Mouse (Mus musculus) stomach, embryonic 16.5 days (tissue): ENCODE data around the gene Agpat2. TPM values are rescaled to one million over a fixed set of nuclear protein-coding genes. Genes with fewer than 3 reads are reported as not detected.

Source experiments
- ATAC-seq: fragments of 200-750 bp; cut with Nextera tagmentation; 2 replicates; pipeline ENCODE4 v1.8.0; 2017; ENCODE audit warnings: moderate number of reproducible peaks, moderate TSS enrichment; ENCODE audit not compliant: insufficient read depth, low FRiP score
- H3K27ac ChIP-seq: fragments of 300-500 bp; sonication (generic); 2 replicates; pipeline ENCODE4 v1.5.1; 2014; ENCODE audit warnings: low read length
- H3K27me3 ChIP-seq: fragments of 300-500 bp; sonication (generic); 2 replicates; pipeline ENCODE4 v1.6.1; 2014; ENCODE audit warnings: low read length, control low read depth, mixed read lengths; ENCODE audit not compliant: control insufficient read depth, insufficient read depth
- H3K36me3 ChIP-seq: fragments of 300-500 bp; sonication (generic); 2 replicates; pipeline ENCODE4 v1.6.1; 2014; ENCODE audit warnings: low read length; ENCODE audit not compliant: control insufficient read depth, insufficient read depth
- H3K4me1 ChIP-seq: fragments of 300-500 bp; sonication (generic); 2 replicates; pipeline ENCODE4 v1.6.1; 2014; ENCODE audit warnings: low read length, control low read depth, mixed read lengths; ENCODE audit not compliant: control insufficient read depth, insufficient read depth
- H3K4me2 ChIP-seq: fragments of 300-500 bp; sonication (generic); 2 replicates; pipeline ENCODE4 v1.6.1; 2014; ENCODE audit warnings: low read depth, low read length, mixed read lengths
- H3K4me3 ChIP-seq: fragments of 300-500 bp; sonication (generic); replicated peaks from 2 replicates; pipeline ENCODE4 v1.5.1; 2014; ENCODE audit warnings: mild to moderate bottlenecking, low read length
- H3K9ac ChIP-seq: fragments of 300-500 bp; sonication (generic); 2 replicates; pipeline ENCODE4 v1.6.1; 2014; ENCODE audit warnings: low read length
- H3K9me3 ChIP-seq: fragments of 300-500 bp; sonication (generic); replicated peaks from 2 replicates; pipeline ENCODE4 v1.6.1; 2016; ENCODE audit warnings: low read length, control low read depth; ENCODE audit not compliant: control insufficient read depth
- WGBS: fragments of 180-500 bp; shearing (Covaris S2); extraction: QIAGEN DNeasy Blood & Tissue Kit; methylation state at CpG from one replicate; pipeline ENCODE4 v1.1.7; 2014; 5-methylcytosine and 5-hydroxymethylcytosine counted together
- polyA plus RNA-seq: library from polyadenylated mRNA; unstranded; fragments of >200 nt; fragmentation: Nextera tagmentation; extraction: Ambion mirVana; gene quantifications from 2 replicates; pipeline ENCODE4 v1.2.1, GENCODE M21; 2015

Gene Agpat2
- polyA plus RNA-seq, 1 experiment from 2014 or later, result 66.8 TPM

DNA sequence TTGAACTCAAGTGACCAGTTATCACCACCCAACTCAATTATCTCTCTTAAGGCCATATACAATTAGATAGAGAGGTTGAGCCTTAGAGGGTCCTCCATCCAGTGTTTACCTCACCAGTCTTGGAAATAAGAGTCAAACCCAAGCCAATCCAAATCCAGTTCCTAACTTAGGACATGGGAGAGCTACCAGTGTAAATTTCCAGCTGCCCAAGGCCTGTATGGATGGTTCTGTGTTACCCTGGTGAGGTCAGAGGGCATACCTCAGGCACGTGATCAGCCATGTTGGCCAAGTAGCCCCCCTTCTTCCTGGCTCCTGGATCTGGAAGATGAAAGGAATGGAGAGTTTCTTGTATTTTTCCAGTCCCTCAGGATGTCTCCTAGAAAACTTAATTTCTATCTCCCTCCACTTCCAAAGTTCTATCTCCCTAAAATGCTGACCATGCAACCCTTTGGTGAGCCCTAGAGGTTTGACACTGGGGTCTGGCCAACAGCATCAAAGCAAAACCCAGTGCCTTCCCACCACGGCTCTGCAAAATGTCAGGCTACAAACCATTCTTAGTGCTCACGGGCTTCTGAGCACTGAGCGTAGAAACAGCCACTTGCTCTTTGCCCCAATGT lies 33.2 kb upstream of the Agpat2 start:
- Histone ChIP-seq H3K4me1 (peaks cover 23% of the 10 kb centered on the region), H3K9me3 (no peaks in the 10 kb centered on the region), H3K27ac (no peak overlapping the region), H3K4me2 (no peak overlapping the region), H3K4me3 (no peak overlapping the region), H3K9ac (no peak overlapping the region), H3K27me3 (no peaks in the 10 kb centered on the region), H3K36me3 (peaks cover 13% of the 10 kb centered on the region)
- 78% methylated on average over 4 of the region's 4 CpGs for WGBS
- ATAC-seq, result no peak

GRCm38 (mm10) chr2:26636325-26636635 lies 32.1 kb upstream of the Agpat2 start:
- ATAC-seq, result no peak
- Histone ChIP-seq H3K9me3 (no peaks in the 10 kb centered on the region), H3K9ac (no peak overlapping the region), H3K4me2 (no peak overlapping the region), H3K4me3 (no peak overlapping the region), H3K27ac (no peak overlapping the region), H3K27me3 (no peaks in the 10 kb centered on the region), H3K4me1 (peaks cover 23% of the 10 kb centered on the region), H3K36me3 (peaks cover 13% of the 10 kb centered on the region)
- 19% methylated on average over 2 of the region's 2 CpGs for WGBS

DNA sequence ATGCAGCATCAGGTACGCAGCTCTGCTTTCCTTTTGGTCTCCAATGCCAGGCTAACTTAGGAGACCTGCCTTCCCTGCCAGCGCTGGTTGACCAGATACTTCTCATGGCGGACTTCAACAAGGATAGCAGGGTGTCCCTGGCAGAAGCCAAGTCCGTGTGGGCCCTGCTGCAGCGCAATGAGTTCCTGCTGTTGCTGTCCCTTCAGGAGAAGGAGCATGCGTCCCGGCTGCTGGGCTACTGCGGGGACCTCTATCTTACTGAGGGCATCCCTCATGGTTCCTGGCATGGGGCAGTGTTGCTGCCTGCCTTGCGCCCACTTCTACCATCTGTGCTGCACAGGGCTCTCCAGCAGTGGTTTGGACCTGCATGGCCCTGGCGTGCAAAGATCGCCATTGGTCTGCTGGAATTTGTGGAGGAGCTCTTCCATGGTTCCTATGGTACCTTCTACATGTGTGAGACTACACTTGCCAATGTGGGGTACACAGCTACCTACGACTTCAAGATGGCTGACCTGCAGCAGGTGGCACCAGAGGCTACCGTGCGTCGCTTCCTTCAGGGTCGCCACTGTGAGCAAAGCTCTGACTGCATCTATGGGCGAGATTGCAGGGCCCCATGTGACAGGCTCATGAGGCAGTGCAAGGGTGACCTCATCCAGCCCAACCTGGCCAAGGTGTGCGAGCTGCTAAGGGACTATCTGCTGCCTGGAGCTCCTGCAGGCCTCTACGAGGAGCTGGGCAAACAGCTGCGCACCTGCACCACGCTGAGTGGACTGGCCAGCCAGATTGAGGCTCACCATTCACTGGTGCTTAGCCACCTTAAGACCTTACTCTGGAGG lies 31.5 kb upstream of the Agpat2 start:
- Histone ChIP-seq H3K36me3 (peaks cover 13% of the 10 kb centered on the region), H3K4me1 (peaks cover 23% of the 10 kb centered on the region), H3K9ac (no peak overlapping the region), H3K4me2 (no peak overlapping the region), H3K27me3 (no peaks in the 10 kb centered on the region), H3K9me3 (no peaks in the 10 kb centered on the region), H3K27ac (no peak overlapping the region; the same call in 1 of the 2 replicates), H3K4me3 (no peak overlapping the region)
- WGBS, result 71% methylated on average over 21 of the region's 21 CpGs
- ATAC-seq, result no peak

DNA sequence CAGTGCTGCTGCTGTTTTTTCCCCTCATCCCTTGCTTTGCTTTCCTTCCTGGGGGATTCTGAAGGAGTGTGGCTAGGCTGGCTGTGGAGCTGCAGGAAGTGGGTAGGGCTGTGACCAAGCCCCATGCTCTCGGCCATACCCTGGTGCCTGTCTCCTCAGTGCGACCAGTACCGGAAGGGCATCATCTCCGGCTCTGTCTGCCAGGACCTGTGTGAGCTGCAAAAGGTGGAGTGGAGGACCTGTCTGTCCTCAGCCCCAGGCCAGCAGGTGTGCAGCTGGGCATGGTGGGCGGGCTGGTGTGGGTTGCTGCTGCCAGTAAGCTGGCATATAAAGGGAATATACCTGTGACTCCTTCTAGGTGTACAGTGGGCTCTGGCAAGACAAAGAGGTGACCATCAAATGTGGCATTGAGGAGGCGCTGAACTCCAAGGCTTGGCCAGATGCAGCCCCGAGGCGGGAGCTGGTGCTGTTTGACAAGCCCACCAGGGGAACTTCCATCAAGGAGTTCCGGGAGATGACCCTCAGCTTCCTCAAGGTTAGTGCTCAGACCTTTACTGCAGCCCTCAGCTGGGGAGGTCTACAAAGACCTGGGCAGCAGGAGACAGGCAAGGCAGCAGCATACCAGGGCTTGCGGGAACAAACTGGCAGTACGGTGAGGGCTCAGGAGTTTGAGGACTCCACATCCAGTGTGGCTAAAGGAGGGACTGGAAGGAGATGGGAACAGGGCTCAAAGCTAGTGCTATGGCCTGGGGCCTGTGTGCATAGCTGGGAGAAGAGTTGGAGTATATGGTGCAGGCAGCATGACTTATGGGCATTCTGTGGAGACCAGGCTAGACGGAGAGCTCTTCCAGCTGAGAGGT lies 30.6 kb upstream of the Agpat2 start:
- Histone ChIP-seq H3K27me3 (no peaks in the 10 kb centered on the region), H3K27ac (no peak overlapping the region), H3K4me3 (no peak overlapping the region), H3K4me2 (no peak overlapping the region), H3K9ac (no peak overlapping the region), H3K36me3 (peaks cover 13% of the 10 kb centered on the region), H3K9me3 (no peaks in the 10 kb centered on the region), H3K4me1 (peaks cover 21% of the 10 kb centered on the region)
- ATAC-seq, result no peak
- WGBS, result 67% methylated on average over 12 of the region's 12 CpGs

DNA sequence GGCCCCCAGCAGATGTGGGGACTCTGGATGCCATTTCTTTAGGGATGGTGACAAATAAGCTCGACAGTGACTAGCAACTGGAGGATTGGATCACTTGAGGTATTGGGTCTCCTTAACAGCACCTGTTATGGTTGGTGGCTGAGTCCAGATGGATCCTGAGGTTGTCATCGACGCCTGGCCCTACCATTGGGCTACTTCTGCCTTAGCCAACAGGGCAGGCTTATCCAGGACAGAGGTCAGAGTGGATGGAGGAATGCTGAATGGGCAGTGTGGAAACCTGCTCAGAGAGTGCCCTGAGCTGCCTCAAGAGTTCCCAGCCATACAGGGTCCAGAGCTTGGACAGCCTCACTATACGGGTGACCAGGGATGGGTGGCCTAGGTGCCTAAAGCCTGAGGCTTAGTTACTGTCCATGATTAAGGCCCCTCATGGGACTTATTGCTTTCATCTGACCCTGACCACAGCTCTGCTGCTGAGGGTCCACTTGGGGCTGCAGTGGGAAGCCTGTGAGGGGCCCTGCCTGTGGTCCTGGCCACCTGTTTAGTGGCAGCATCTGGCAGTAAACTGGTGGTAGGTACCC lies 29.8 kb upstream of the Agpat2 start:
- Histone ChIP-seq H3K4me1 (peaks cover 28% of the 10 kb centered on the region), H3K27ac (no peak overlapping the region), H3K9ac (no peak overlapping the region), H3K27me3 (no peaks in the 10 kb centered on the region), H3K9me3 (no peaks in the 10 kb centered on the region), H3K36me3 (peaks cover 13% of the 10 kb centered on the region), H3K4me3 (no peak overlapping the region), H3K4me2 (no peak overlapping the region)
- WGBS, result 65% methylated on average over 4 of the region's 4 CpGs
- ATAC-seq, result no peak

GRCm38 (mm10) chr2:26632541-26633395 lies 28.6 kb upstream of the Agpat2 start:
- H3K27me3 ChIP-seq, result no peaks in the 10 kb centered on the region
- H3K27ac ChIP-seq, result no peak overlapping the region
- H3K4me3 ChIP-seq, result no peak overlapping the region
- no peak overlapping the region for H3K9ac ChIP-seq
- H3K4me1 ChIP-seq, result peaks cover 21% of the 10 kb centered on the region
- peaks cover 13% of the 10 kb centered on the region for H3K36me3 ChIP-seq
- H3K9me3 ChIP-seq, result no peaks in the 10 kb centered on the region
- 77% methylated on average over 16 of the region's 16 CpGs for WGBS
- H3K4me2 ChIP-seq, result no peak overlapping the region
- no peak for ATAC-seq

DNA sequence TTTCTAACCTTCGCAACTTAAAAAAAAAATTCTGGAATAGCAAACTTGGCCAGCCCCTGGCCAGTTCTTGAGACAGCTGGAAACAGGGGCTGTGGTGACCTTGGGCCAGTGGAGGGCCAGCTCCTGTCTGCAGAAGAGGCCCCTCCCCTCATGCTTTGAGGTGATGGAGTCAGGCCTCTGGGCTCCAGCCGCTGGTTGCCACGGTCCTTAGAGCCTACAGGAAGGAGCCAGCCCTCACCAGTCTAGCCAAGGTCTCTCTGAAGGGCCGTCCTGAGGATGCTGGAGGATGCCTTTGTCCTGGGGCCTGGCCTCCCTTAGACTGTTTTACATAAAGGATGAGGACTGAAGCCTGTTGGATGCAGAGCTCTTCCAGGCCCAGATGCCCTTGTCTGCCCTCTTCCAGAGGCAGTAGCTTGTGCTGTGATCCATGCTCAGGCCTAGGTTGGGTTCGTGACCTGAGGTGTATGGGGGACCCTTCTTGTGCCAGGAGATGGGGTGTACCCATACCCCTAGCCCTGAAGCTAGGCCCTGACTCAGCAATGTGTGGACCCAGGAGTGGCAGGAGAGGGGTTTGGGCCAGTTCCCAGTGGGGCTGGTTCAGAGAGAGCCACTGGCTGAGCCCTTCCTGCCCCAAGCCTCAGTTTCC lies 24.7 kb upstream of the Agpat2 start:
- peak overlapping the region; percentile 80 for H3K9ac ChIP-seq
- 0 out of 2 replicates have a peak overlapping the region, but pooled peaks have one; percentile 4 for H3K27ac ChIP-seq
- ATAC-seq, result peak; percentile 9; the same call in 1 of the 2 replicates
- H3K27me3 ChIP-seq, result no peaks in the 10 kb centered on the region
- no peaks in the 10 kb centered on the region for H3K9me3 ChIP-seq
- H3K36me3 ChIP-seq, result no peaks in the 10 kb centered on the region
- peaks cover 19% of the 10 kb centered on the region; the same call in 1 of the 2 replicates for H3K4me1 ChIP-seq
- H3K4me2 ChIP-seq, result peak overlapping the region; percentile 83
- 25% methylated on average over 5 of the region's 5 CpGs for WGBS
- peak overlapping the region; percentile 52 for H3K4me3 ChIP-seq
